Mouse (Mus musculus): ENCODE results near the gene Cryl1. TPM values are rescaled to one million over a fixed set of nuclear protein-coding genes. Genes with fewer than 3 reads are reported as not detected.

The Cryl1 gene
- polyA plus RNA-seq, 1 experiment: 36.9 TPM

DNA sequence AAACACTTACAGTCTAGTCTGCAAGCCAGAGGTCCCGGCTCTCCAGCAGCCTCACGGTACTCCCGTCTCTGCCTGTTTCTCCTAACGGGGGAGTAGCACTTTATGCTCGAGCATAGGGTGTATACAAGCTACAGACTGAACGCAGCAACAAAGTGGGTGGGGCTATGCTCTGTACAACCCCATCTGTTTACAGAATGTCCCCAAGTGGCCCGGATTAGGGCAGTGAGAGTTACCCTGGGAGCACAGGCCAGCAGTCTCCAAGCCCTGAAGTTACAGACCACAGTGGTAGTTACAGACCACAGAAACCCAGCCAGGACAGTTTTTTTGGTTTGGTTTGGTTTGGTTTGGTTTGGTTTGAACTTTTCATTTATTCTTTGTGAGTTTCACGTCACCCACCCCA lies 22.3 kb downstream of the Cryl1 start:
- Histone ChIP-seq H3K4me3 (replicated peaks; ENCODE audit: extremely low read depth, low read depth, low read length) (no peak overlapping the region), H3K4me1 (ENCODE audit: control insufficient read depth, insufficient read depth, low read length) (no peaks in the 10 kb centered on the region)
- no peak for TF ChIP-seq CTCF (IDR thresholded peaks at IDR 0.05; ENCODE audit: insufficient read depth, low read length)
- no peak for TF ChIP-seq POLR2A (IDR thresholded peaks at IDR 0.05; ENCODE audit: borderline replicate concordance, extremely low read depth, low read depth, low read length)
- no peak for DNase-seq
- WGBS: 71% methylated on average over 8 of the region's 8 CpGs

DNA sequence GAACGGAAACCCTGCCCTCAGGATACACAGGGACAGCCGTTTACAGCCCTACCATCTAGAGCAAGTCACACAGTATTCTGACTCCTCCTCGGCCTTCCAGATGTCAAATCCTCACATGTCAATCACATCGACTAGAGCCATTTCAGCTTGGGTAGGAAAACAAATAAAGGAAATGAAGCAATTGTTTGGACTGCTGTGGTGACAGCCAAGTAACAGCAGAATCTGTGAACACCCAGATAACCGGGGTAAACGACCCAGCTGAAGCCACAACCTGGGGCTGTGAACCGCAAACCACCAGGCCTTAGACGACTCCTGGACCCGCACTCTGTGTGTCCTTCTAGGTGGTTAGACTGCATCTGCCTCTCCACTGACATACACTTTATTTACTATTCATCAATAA lies 23.1 kb downstream of the Cryl1 start:
- no peak overlapping the region for H3K4me3 ChIP-seq (replicated peaks; ENCODE audit: extremely low read depth, low read depth, low read length)
- H3K4me1 ChIP-seq (ENCODE audit: control insufficient read depth, insufficient read depth, low read length): no peaks in the 10 kb centered on the region
- TF ChIP-seq POLR2A (IDR thresholded peaks at IDR 0.05; ENCODE audit: borderline replicate concordance, extremely low read depth, low read depth, low read length) (no peak), CTCF (IDR thresholded peaks at IDR 0.05; ENCODE audit: insufficient read depth, low read length) (no peak)
- DNase-seq: no peak
- WGBS: 54% methylated on average over 9 of the region's 9 CpGs

DNA sequence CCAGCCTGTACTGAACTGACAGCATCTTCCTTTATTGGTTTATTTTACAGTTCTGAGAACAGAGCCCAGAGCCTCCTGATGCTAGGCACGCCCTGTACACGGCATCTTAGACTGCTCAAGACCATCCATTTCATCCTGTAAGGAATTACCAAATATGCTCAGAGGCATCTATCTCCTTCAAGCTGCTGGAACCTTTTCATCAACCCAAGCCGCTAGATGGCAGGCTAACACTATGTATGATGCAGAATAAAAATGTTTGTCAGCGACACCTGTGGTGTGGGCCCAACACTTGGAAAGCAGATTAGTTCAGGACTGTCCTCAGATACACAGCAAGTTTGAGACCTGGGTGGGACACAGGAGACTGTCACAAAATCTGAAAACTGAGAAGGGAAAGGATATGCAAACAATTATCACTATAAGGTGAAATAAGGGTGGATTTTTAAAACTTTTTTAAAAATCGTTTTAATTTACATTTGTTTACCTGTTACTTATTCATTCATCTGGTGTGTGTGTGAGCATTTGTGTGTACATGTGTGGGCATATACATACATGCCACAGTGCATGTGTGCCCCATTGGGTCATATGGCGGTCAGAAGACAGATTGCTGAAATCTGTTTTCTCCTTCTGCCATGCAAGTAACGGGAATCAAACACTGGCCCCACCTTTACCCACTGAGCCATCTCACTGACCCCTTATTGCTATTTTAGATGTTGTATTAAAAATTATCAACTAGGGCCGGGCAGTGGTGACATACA lies 25.8 kb downstream of the Cryl1 start:
- no peak overlapping the region for H3K4me3 ChIP-seq (replicated peaks; ENCODE audit: extremely low read depth, low read depth, low read length)
- peak; percentile 43 for TF ChIP-seq CTCF (IDR thresholded peaks at IDR 0.05; ENCODE audit: insufficient read depth, low read length)
- no peak for TF ChIP-seq POLR2A (IDR thresholded peaks at IDR 0.05; ENCODE audit: borderline replicate concordance, extremely low read depth, low read depth, low read length)
- WGBS: 43% methylated on average over 8 of the region's 8 CpGs
- peak; percentile 59 for DNase-seq
- H3K4me1 ChIP-seq (ENCODE audit: control insufficient read depth, insufficient read depth, low read length): no peaks in the 10 kb centered on the region

DNA sequence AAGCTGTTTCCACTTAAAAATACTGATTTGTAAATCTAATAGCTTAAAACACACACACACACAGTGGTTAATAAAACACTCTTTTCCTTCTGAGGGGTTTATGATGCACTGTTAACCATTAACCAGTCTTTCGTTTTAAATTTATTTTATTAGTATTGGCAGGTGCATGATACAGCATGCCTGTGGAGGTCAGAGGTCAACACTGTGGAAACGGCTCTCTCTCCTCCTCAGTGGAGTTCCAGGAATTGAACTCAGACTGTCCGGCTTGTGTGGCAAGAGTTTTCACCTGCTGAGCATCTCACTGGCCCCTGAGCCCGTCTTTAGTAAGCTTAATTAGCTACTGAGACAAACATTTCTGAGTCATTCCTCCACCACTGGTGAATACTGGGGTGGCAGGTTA lies 31.0 kb downstream of the Cryl1 start:
- no peak for DNase-seq
- H3K4me1 ChIP-seq (ENCODE audit: control insufficient read depth, insufficient read depth, low read length): no peaks in the 10 kb centered on the region
- TF ChIP-seq POLR2A (IDR thresholded peaks at IDR 0.05; ENCODE audit: borderline replicate concordance, extremely low read depth, low read depth, low read length) (no peak), CTCF (IDR thresholded peaks at IDR 0.05; ENCODE audit: insufficient read depth, low read length) (no peak)
- 47% methylated on average over 4 of the region's 4 CpGs for WGBS
- H3K4me3 ChIP-seq (replicated peaks; ENCODE audit: extremely low read depth, low read depth, low read length): no peak overlapping the region

DNA sequence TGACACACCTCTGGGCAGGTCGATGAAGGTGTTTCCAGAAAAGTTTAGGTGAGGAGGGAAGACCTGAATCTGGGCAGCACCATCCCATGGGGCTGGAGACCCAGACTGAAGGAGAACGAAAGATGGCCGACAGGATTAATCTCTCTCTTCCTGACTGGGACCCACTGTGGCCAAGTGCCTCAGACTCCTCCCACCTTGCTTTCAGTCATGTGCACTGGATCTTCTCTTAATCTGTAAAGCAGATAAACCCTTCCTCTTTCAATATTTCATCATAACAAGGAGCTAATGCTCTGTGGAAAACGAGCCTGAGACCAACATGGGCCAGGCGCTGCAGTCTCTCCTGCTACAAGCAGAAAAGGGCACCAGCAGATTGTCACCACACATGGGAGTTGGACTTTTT lies 31.6 kb downstream of the Cryl1 start:
- WGBS: 50% methylated on average over 5 of the region's 5 CpGs
- Histone ChIP-seq H3K4me3 (replicated peaks; ENCODE audit: extremely low read depth, low read depth, low read length) (no peak overlapping the region), H3K4me1 (ENCODE audit: control insufficient read depth, insufficient read depth, low read length) (no peaks in the 10 kb centered on the region)
- TF ChIP-seq CTCF (IDR thresholded peaks at IDR 0.05; ENCODE audit: insufficient read depth, low read length) (no peak), POLR2A (IDR thresholded peaks at IDR 0.05; ENCODE audit: borderline replicate concordance, extremely low read depth, low read depth, low read length) (no peak)
- no peak for DNase-seq

DNA sequence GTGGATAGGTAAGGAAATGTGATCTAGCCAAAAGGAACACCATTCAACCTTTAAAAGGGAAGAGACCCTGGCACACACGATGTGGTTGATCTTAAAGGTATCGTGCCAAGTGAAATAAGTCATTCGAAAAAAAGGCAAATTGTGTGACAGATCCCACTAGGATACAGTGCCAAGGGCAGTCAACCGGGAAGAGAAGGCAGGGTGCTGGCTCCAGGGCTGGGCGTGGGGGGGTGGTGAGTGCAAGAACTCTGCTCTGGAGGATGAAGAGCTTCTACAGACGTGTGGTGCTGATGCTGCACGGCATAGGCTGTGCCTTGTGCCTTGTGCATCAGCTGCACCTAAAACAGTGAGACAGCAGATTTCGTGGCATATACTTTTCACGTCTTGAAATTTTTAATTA lies 33.0 kb downstream of the Cryl1 start:
- H3K4me1 ChIP-seq (ENCODE audit: control insufficient read depth, insufficient read depth, low read length): no peaks in the 10 kb centered on the region
- 81% methylated on average over 9 of the region's 9 CpGs for WGBS
- no peak for DNase-seq
- H3K4me3 ChIP-seq (replicated peaks; ENCODE audit: extremely low read depth, low read depth, low read length): no peak overlapping the region
- TF ChIP-seq POLR2A (IDR thresholded peaks at IDR 0.05; ENCODE audit: borderline replicate concordance, extremely low read depth, low read depth, low read length): no peak
- no peak for TF ChIP-seq CTCF (IDR thresholded peaks at IDR 0.05; ENCODE audit: insufficient read depth, low read length)

DNA sequence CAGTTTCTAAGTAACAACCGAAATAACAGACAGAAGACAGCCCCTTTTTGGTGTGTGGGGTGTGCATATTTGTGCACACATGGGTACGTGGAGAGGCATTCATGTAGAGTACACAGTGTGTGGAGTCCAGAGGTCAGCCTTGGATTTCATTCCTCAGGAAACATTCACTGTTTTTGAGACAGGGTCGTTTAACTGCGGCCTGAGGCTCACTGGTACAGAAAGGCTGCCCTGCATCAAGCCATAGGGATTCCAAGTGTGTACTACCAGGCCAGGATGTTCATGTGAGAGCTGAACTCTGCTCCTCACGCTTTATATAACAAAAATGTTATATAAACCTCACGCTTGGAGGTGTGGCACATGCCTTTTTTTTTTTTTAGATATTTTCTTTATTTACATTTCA lies 34.5 kb downstream of the Cryl1 start:
- 88% methylated on average over 6 of the region's 6 CpGs for WGBS
- TF ChIP-seq POLR2A (IDR thresholded peaks at IDR 0.05; ENCODE audit: borderline replicate concordance, extremely low read depth, low read depth, low read length) (no peak), CTCF (IDR thresholded peaks at IDR 0.05; ENCODE audit: insufficient read depth, low read length) (no peak)
- no peak overlapping the region for H3K4me3 ChIP-seq (replicated peaks; ENCODE audit: extremely low read depth, low read depth, low read length)
- H3K4me1 ChIP-seq (ENCODE audit: control insufficient read depth, insufficient read depth, low read length): no peaks in the 10 kb centered on the region
- DNase-seq: no peak

DNA sequence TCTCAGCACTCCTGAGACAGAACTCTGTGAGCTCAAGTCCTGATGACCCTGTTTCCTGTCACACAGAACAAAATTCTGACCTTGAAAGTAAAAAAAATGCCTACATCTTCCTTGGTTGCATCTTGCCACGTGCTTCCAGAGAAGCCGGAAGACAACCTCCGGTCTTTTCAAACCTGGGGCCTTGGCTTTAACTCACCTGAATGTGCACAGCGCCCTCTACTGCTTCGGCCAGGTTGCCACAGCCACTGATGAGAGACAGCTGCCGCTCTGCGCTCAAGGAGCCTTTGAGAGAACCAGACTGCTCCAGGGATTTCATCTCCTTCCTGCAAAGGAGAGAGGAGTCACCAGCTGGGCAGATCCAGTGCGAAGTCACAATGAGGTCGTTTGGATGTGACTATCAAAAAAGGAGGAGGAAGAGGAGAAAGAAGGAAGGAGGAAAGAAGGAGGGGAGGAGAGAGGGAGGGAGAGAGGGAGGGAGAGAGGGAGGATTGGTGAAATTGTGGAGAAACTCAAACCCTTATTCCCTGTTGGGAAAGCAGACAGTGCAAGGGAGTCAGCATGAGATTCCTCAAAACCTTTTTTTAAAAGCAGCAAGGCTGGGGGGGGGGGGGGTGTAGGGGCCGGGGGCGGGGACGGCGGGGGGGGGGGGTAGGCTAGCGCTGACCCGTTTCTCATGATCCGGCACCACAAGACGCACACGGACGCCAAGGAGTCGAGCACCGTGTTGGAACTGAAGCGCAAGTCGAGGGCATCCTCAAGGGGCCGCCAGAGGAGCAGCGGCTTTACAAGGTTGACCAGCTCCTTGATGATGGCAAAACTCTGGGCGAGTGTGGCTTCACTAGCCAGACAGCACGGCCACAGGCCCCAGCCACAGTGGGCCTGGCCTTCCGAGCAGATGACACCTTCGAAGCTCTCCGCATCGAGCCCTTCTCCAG lies 35.3 kb downstream of the Cryl1 start:
- 30% methylated on average over 29 of the region's 31 CpGs for WGBS
- Histone ChIP-seq H3K4me3 (replicated peaks; ENCODE audit: extremely low read depth, low read depth, low read length) (no peak overlapping the region), H3K4me1 (ENCODE audit: control insufficient read depth, insufficient read depth, low read length) (no peaks in the 10 kb centered on the region)
- TF ChIP-seq CTCF (IDR thresholded peaks at IDR 0.05; ENCODE audit: insufficient read depth, low read length) (peak; percentile 66), POLR2A (IDR thresholded peaks at IDR 0.05; ENCODE audit: borderline replicate concordance, extremely low read depth, low read depth, low read length) (no peak)
- peak; percentile 73 for DNase-seq

DNA sequence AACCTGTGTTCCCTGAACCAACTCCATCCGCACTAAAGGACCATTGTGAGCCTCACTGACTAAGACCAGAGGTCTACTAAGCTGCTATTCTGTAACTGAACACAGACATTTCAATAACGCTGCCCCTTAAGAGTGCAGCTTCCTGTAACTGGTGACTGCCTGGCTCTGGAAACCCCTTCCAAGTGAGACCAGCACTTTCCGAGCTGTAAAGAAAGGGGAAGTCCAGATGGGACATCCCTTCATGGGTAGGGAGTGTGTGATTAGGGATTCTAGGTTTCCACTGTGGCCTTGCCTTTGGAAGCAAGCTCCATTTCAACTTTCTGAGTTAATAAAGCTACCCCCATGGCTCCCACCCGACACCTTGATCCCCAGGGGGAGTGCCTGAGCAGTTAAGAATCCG lies 41.3 kb downstream of the Cryl1 start:
- Histone ChIP-seq H3K4me3 (replicated peaks; ENCODE audit: extremely low read depth, low read depth, low read length) (no peak overlapping the region), H3K4me1 (ENCODE audit: control insufficient read depth, insufficient read depth, low read length) (no peaks in the 10 kb centered on the region)
- no peak for DNase-seq
- no peak for TF ChIP-seq CTCF (IDR thresholded peaks at IDR 0.05; ENCODE audit: insufficient read depth, low read length)
- no peak for TF ChIP-seq POLR2A (IDR thresholded peaks at IDR 0.05; ENCODE audit: borderline replicate concordance, extremely low read depth, low read depth, low read length)
- WGBS: 68% methylated on average over 5 of the region's 5 CpGs
